Comparison of ENCODE assay signal across 28 mouse cellular contexts in genomic region chr10:47054672-47055071, GRCm38 (mm10).
"Had no signal": no experiment of that assay in that cellular context is flagged by ENCODE, and none has a peak within 500 bp of the region (broad histone marks: within the 10 kb centered on the region; RNA-seq: fewer than 3 reads in every experiment).

No protein-coding gene starts in this region.

- H3K4me1 ChIP-seq: limb, embryonic 10.5 days; limb, embryonic 12.5 days; limb, embryonic 13.5 days; limb, embryonic 15.5 days; liver, embryonic 12.5 days; liver, embryonic 13.5 days; liver, embryonic 15.5 days; lung, embryonic 15.5 days; megakaryocyte, embryonic 14.5 days; midbrain, embryonic 10.5 days; midbrain, embryonic 12.5 days; midbrain, embryonic 13.5 days; midbrain, embryonic 15.5 days; neural tube, embryonic 12.5 days had no signal

- H3K9me3 ChIP-seq: limb, embryonic 10.5 days; limb, embryonic 12.5 days; limb, embryonic 13.5 days; limb, embryonic 15.5 days; liver, embryonic 12.5 days; liver, embryonic 13.5 days; liver, embryonic 15.5 days; lung, embryonic 15.5 days; megakaryocyte, embryonic 14.5 days; midbrain, embryonic 10.5 days; midbrain, embryonic 12.5 days; midbrain, embryonic 13.5 days; midbrain, embryonic 15.5 days; neural tube, embryonic 12.5 days had no signal

- H3K27me3 ChIP-seq: limb, embryonic 12.5 days; limb, embryonic 13.5 days; limb, embryonic 15.5 days; liver, embryonic 12.5 days; liver, embryonic 13.5 days; liver, embryonic 15.5 days; lung, embryonic 15.5 days; megakaryocyte, embryonic 14.5 days; midbrain, embryonic 12.5 days; midbrain, embryonic 13.5 days; midbrain, embryonic 15.5 days; neural tube, embryonic 12.5 days had no signal

- DNase-seq: left cerebral cortex, postnatal 4 days; liver; liver, embryonic 13.5 days; liver, postnatal 0 days; lung, adult 18-20 months; lung, adult 2 months; lung, embryonic 14.5 days; lung, postnatal 10 days; lung, postnatal 14 days; lung, postnatal 36 days; lung, postnatal 4 days; midbrain, embryonic 14.5 days had no signal

- H3K4me3 ChIP-seq: limb, embryonic 10.5 days; limb, embryonic 12.5 days; limb, embryonic 13.5 days; limb, embryonic 15.5 days; liver, embryonic 12.5 days; liver, embryonic 13.5 days; liver, embryonic 15.5 days; lung, embryonic 15.5 days; megakaryocyte, embryonic 14.5 days; midbrain, embryonic 10.5 days; midbrain, embryonic 12.5 days; midbrain, embryonic 13.5 days; midbrain, embryonic 15.5 days; myocyte; neural tube, embryonic 12.5 days had no signal

- H3K27ac ChIP-seq: limb, embryonic 10.5 days; limb, embryonic 12.5 days; limb, embryonic 13.5 days; limb, embryonic 15.5 days; liver, embryonic 12.5 days; liver, embryonic 13.5 days; liver, embryonic 14.5 days; liver, embryonic 15.5 days; lung, embryonic 15.5 days; macrophage; midbrain, embryonic 10.5 days; midbrain, embryonic 12.5 days; midbrain, embryonic 13.5 days; midbrain, embryonic 15.5 days; neural tube, embryonic 12.5 days had no signal

- H3K36me3 ChIP-seq: limb, embryonic 10.5 days; limb, embryonic 12.5 days; limb, embryonic 13.5 days; limb, embryonic 15.5 days; liver, embryonic 12.5 days; liver, embryonic 13.5 days; liver, embryonic 15.5 days; lung, embryonic 15.5 days; midbrain, embryonic 10.5 days; midbrain, embryonic 12.5 days; midbrain, embryonic 13.5 days; midbrain, embryonic 15.5 days; neural tube, embryonic 12.5 days had no signal

- H3K9ac ChIP-seq: limb, embryonic 12.5 days; limb, embryonic 13.5 days; limb, embryonic 15.5 days; liver, embryonic 12.5 days; liver, embryonic 13.5 days; liver, embryonic 14.5 days; liver, embryonic 15.5 days; liver, postnatal 0 days; lung, embryonic 14.5 days; lung, embryonic 15.5 days; midbrain, embryonic 12.5 days; midbrain, embryonic 13.5 days; midbrain, embryonic 15.5 days; neural tube, embryonic 12.5 days had no signal
